Mouse (Mus musculus) monocyte, adult 2 months (primary cell): ENCODE measurements around the gene Scly.

Experiments used
- DNase-seq, 2 experiments: peaks; one replicate each; pipeline ENCODE4 v3.0.0; 2022; ENCODE audit warnings: low spot score in 2 of 2, low read depth in 1 of 2

Scly gene

GRCm38 (mm10) chr1:91297799-91298744 lies at the start of gene Scly:
Gene Scly (plus strand): TSS chr1:91298338.
- DNase-seq = peak; percentile 83 to 88

- DNase-seq = no peak
Observed at GRCm38 (mm10) chr1:91248970-91249369, 49.2 kb upstream of the Scly start.

- peak; percentile 81 to 84 for DNase-seq
Observed at GRCm38 (mm10) chr1:91249564-91250414, 48.3 kb upstream of the Scly start, which contains the start of gene Ube2f. Gene Ube2f (plus strand): TSS chr1:91250304.

GRCm38 (mm10) chr1:91250415-91251147 lies 47.6 kb upstream of the Scly start:
- DNase-seq = peak in 1 of 2 experiments; percentile 23

GRCm38 (mm10) chr1:91251148-91251650 lies 46.9 kb upstream of the Scly start:
- DNase-seq = peak in 1 of 2 experiments; percentile 58

- no peak for DNase-seq
Observed at GRCm38 (mm10) chr1:91251927-91252326, 46.2 kb upstream of the Scly start.

- no peak for DNase-seq
Observed at GRCm38 (mm10) chr1:91257918-91258317, 40.2 kb upstream of the Scly start.

GRCm38 (mm10) chr1:91259794-91260193 lies 38.3 kb upstream of the Scly start:
- DNase-seq = no peak

- DNase-seq = no peak
Observed at GRCm38 (mm10) chr1:91262508-91262907, 35.6 kb upstream of the Scly start.

GRCm38 (mm10) chr1:91272260-91272659 lies 25.9 kb upstream of the Scly start:
- no peak for DNase-seq

GRCm38 (mm10) chr1:91276581-91276980 lies 21.6 kb upstream of the Scly start:
- DNase-seq = no peak

- DNase-seq = no peak
Observed at GRCm38 (mm10) chr1:91277480-91277879, 20.7 kb upstream of the Scly start.

GRCm38 (mm10) chr1:91278410-91279119 lies 19.6 kb upstream of the Scly start:
- DNase-seq = no peak

GRCm38 (mm10) chr1:91279126-91279525 lies 19.0 kb upstream of the Scly start:
- DNase-seq = no peak

- DNase-seq = no peak
Observed at GRCm38 (mm10) chr1:91282582-91282981, 15.6 kb upstream of the Scly start.

- DNase-seq = no peak
Observed at GRCm38 (mm10) chr1:91289375-91289774, 8.8 kb upstream of the Scly start.

- no peak for DNase-seq
Observed at GRCm38 (mm10) chr1:91292101-91292825, 5.9 kb upstream of the Scly start.

- no peak for DNase-seq
Observed at GRCm38 (mm10) chr1:91295544-91295943, 2.6 kb upstream of the Scly start.

GRCm38 (mm10) chr1:91299026-91299706 lies 1.0 kb downstream of the Scly start:
- no peak for DNase-seq
